Mouse (Mus musculus) E14TG2a.4 (cell line): Measurements from ENCODE around the gene Mettl16.

Experiments used
- H3K27me3 ChIP-seq: 2 replicates; pipeline ENCODE4 v1.6.1; 2014; ENCODE audit warnings: low read length, control low read depth; ENCODE audit not compliant: insufficient read depth
- H3K36me3 ChIP-seq: 2 replicates; pipeline ENCODE4 v1.6.1; 2014; ENCODE audit warnings: low read length, control low read depth; ENCODE audit not compliant: insufficient read depth
- H3K4me1 ChIP-seq: replicated peaks from 2 replicates; pipeline ENCODE4 v1.6.1; 2014; ENCODE audit warnings: low read depth, low read length, control low read depth
- H3K4me3 ChIP-seq: replicated peaks from 2 replicates; pipeline ENCODE4 v1.5.1; 2014; ENCODE audit warnings: mild to moderate bottlenecking, low read length
- H3K9me3 ChIP-seq: 2 replicates; pipeline ENCODE4 v1.6.1; 2014; ENCODE audit warnings: low read length, control low read depth
- CTCF ChIP-seq: conservative IDR thresholded peaks from 2 replicates; pipeline ENCODE4 v1.5.1; 2014; ENCODE audit warnings: low read length
- NANOG ChIP-seq: IDR thresholded peaks from 2 replicates; pipeline ENCODE4 v1.6.1; 2014; ENCODE audit warnings: borderline replicate concordance, low read length, mixed read lengths
- POU5F1 ChIP-seq: IDR thresholded peaks from 2 replicates; pipeline ENCODE4 v1.6.1; 2014; ENCODE audit warnings: low read length, borderline replicate concordance

The Mettl16 gene

DNA sequence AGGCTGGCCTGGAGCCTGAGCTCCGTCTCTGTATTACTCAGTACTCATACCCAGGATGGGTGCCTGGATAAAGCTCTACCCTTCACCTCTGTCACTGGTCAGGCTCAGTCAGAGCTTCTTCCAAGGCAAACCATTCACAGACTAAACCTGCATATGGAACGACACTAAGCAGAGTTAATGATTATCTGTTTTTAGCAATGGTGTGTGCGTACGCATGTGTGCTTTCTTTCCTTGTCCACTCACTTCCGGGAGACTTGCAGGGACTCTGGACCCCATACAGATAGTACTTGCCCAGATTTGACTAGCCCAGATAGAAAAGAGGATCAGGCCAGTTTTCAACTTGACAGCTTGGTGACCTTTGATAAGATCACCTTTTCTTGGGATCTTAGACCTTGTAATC lies 56.1 kb downstream of the Mettl16 start:
- H3K36me3 ChIP-seq, result peaks cover 57% of the 10 kb centered on the region
- no peak overlapping the region for H3K4me3 ChIP-seq
- peaks cover 68% of the 10 kb centered on the region for H3K4me1 ChIP-seq
- no peaks in the 10 kb centered on the region for H3K27me3 ChIP-seq
- no peak for TF ChIP-seq POU5F1
- TF ChIP-seq CTCF, result no peak
- TF ChIP-seq NANOG, result no peak
- no peaks in the 10 kb centered on the region for H3K9me3 ChIP-seq

DNA sequence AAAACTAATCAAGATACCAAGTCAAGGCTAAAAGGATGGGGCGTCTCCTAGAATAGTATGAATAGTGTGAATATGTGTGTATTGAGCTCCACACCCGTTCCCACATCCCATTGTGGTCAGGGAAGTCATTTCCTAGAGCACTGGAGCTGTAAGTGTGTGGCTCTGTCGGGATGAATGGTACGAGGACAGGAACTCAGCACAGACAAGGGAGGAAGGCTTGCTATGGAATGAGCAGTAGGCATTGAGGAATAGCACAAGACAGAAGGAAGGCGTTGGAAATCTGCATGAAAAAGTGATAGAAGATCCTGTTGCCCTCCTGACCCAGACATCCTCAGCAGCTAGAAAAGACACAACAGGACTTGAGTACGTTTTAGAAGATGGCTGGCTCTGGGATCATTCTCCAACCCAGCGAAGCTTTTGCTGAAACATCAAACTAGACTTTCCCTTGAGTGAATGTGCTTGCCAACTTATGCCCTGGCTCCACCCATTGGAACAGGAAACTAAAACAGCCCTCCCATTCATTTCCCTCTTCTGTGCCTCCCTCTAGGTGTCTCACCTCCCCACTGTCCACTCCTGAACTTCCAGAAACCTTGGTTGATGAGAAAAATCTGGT lies 57.3 kb downstream of the Mettl16 start:
- Histone ChIP-seq H3K9me3 (no peaks in the 10 kb centered on the region), H3K36me3 (peaks cover 45% of the 10 kb centered on the region), H3K27me3 (no peaks in the 10 kb centered on the region), H3K4me3 (0 out of 2 replicates have a peak overlapping the region, but pooled peaks have one; percentile 17), H3K4me1 (peaks cover 66% of the 10 kb centered on the region)
- no peak for TF ChIP-seq NANOG
- TF ChIP-seq CTCF, result no peak
- TF ChIP-seq POU5F1, result no peak

DNA sequence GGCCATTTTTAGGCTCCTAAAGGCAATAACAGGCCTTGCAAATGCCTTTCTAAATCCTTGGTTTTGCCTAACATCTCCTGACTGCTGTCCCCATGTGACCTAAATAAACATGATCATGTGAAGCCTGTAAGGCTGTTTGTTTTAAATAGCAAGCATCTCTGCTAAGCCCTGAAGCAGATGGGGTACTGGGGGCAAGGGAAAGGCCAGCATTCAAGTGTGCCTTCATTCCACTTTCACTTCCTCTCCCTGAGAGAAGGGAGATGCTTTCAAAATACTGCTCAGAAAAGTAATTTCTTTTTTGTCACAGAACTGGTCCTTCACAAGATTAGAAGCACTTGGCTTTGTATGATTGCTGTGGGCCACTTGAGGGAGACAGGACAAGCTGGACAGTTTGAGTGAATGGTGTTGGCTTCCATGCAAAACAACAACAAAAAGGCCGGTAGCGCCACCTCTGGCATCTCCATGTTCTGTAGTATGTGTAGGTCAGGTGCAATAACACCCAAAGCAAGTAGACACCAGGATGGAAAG lies 57.8 kb downstream of the Mettl16 start:
- Histone ChIP-seq H3K4me3 (peak overlapping the region; percentile 100; the same call in 1 of the 2 replicates), H3K27me3 (no peaks in the 10 kb centered on the region), H3K9me3 (no peaks in the 10 kb centered on the region), H3K4me1 (peaks cover 67% of the 10 kb centered on the region), H3K36me3 (peaks cover 39% of the 10 kb centered on the region)
- TF ChIP-seq NANOG, result no peak

DNA sequence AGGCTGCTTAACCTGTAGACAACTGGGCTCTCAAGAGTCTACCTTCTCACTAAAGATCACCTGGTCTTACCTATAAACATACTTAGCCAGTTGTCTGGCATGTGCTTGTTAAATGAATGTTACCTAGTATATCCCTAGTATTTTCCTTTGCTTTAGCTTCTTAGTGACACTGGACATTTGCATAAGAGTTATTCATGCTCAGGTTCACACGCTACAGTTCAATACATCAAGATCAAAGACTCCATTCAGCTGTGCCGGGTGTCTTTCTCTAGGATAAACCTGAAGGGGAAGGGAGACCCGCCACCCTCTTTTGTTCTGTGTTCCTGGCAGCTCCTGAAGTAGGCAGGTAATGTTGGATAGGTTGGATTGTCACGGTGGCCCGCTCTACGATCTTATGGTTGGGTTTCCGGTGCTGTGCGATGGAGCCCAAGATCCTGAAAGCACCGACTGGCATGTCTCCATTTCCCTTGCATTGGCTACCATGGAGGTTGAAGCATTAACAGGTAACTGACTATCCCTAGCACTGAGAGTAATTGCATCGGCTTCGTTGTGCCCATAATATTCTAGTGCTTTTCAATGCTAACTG lies 58.4 kb downstream of the Mettl16 start:
- Histone ChIP-seq H3K4me3 (peak overlapping the region; percentile 100), H3K9me3 (no peaks in the 10 kb centered on the region), H3K4me1 (peaks cover 73% of the 10 kb centered on the region), H3K36me3 (peaks cover 39% of the 10 kb centered on the region), H3K27me3 (no peaks in the 10 kb centered on the region)
- TF ChIP-seq CTCF (no peak), POU5F1 (no peak), NANOG (no peak)

DNA sequence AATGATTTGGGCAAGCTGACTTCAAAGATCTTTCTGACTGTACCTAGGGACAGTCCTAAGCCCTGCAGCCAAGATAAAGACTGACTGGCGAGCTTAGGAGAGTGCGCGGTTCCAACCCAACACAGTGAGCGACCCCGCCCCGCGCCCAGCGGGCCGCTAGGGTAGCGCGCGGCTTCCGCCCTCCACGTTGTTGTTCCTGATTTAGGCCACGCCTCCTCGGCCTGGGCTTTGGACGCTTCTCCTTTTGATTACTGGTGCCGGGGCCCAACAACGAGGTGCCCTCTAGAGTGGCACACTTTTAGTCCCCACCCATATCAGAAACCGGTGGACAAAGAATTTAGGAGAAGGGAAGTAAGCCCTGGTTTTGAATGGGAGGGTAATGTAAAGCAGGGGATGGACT lies 59.2 kb downstream of the Mettl16 start:
- Histone ChIP-seq H3K9me3 (no peaks in the 10 kb centered on the region), H3K36me3 (peaks cover 38% of the 10 kb centered on the region), H3K4me1 (peaks cover 74% of the 10 kb centered on the region), H3K4me3 (peak overlapping the region; percentile 100), H3K27me3 (no peaks in the 10 kb centered on the region)
- no peak for TF ChIP-seq NANOG
- no peak for TF ChIP-seq POU5F1
- TF ChIP-seq CTCF, result no peak

DNA sequence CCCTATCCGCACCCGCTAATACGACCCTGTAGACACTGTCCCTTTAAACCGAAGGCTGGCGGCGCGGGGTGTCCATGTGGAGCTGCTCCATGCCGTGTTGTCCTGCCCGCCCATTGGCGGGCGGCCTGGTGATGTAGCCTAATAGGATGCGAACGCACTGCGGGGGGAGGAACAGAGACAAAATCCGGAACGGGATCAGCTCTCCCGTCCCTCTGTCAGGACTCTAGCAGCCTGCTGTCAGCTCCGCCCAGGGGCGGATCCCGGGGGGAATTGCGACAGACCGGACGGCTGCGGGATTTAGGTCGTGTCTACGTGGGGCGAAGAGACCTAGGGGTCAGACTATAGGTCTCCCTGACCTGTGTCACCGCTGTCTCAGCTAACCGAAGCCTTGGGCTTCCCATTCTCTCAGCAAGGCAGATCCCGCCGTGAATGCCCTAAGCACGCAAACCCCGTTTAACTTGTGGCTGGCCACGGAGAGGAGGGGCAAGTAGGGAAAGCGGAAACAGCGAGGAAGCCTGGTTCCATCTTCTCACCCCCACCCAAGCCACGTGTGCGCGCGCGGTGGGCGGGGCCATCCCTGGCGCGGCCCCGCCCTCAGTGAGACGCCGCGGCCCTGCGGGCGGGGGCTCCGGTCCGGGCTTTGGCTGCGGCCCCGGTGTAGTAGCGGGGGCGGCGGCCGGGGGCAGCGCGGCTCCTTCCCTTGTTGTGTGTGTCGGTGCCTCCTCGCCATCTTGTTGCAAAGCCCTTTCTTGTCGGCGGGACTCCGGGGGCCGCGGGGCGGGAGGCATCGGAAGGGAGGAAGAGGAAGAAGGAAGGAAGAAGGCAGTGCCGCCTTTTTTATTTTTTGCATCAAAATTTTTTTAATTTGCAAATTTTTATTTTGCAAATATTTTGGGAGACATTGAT lies 59.9 kb downstream of the Mettl16 start, which contains the start of gene Mnt:
Gene Mnt (plus strand): TSS at position 665 of the 906 bp plus-strand sequence.
- H3K4me1 ChIP-seq, result peaks cover 74% of the 10 kb centered on the region
- TF ChIP-seq NANOG, result no peak
- TF ChIP-seq CTCF, result no peak
- TF ChIP-seq POU5F1, result no peak
- H3K4me3 ChIP-seq, result peak within 1 kb of the TSS; percentile 100
- H3K27me3 ChIP-seq, result no peaks in the 10 kb centered on the region
- H3K36me3 ChIP-seq, result peaks cover 37% of the 10 kb centered on the region
- no peaks in the 10 kb centered on the region for H3K9me3 ChIP-seq

DNA sequence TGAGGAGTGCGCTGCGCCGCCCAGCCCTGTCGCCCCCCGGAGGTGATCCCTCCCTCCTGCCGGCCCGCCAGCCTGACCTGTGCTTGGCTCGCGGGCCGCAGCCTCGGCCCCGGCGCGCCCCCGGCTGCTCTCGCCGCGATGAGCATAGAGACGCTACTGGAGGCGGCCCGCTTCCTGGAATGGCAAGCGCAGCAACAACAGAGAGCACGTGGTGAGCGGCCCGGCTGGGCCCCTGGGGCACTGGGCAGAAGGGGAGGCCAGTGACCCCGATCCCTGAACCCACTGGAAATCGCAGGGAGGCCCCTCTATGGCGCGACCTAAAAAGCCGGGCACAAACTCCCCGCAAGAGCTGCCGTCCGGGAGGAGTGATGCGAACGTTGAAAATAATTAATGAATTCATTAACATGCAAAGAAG lies 60.6 kb downstream of the Mettl16 start:
- peaks cover 43% of the 10 kb centered on the region for H3K36me3 ChIP-seq
- no peaks in the 10 kb centered on the region for H3K27me3 ChIP-seq
- H3K4me3 ChIP-seq, result peak overlapping the region; percentile 100
- TF ChIP-seq POU5F1 (no peak), NANOG (no peak), CTCF (no peak)
- H3K4me1 ChIP-seq, result peaks cover 74% of the 10 kb centered on the region
- no peaks in the 10 kb centered on the region for H3K9me3 ChIP-seq

DNA sequence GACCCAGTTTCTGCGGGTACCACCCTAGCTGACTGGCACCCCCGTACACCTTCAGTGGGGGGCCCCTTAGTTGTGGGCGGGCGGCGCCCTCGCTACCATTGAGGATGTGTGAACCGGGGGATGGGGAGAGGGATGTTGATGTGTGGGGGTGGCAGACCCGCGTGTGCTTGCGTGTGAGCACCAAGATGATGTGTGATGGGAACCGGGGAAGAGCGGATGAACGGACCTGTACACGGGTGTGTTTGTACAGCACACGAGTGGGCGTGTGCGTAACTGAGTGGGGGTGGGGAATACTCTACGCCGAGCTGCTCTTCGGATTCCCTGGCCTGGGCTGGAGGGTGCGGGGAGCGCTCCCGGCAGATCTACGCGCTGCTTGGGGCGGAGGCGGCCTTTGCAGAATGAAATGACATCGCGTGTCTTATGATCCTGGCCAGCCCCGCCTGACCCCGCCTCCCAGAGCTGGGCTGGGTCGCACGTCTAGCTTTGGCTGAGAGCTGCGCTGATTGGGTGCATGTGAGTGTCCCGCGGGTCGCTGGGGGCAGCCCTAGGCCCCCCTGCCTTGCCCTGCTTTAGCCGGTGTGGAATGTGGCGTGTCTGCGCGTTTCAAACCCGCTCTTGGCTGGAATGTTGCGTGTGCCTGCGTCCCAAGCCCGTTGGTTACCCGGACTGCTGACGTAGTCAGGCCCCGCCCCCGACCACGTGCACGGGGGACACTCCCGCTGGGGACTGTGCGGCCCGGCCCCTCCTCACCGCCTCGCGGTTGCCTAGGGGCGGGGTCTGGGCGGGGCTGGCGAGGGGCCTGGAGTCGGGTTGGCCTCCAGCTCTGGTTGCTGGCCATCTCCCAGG lies 61.2 kb downstream of the Mettl16 start:
- no peak for TF ChIP-seq POU5F1
- no peak for TF ChIP-seq NANOG
- TF ChIP-seq CTCF, result no peak
- Histone ChIP-seq H3K9me3 (no peaks in the 10 kb centered on the region), H3K4me3 (peak overlapping the region; percentile 100), H3K27me3 (no peaks in the 10 kb centered on the region), H3K36me3 (peaks cover 47% of the 10 kb centered on the region), H3K4me1 (peaks cover 74% of the 10 kb centered on the region)
